Mouse (Mus musculus) naive thymus-derived CD4-positive, alpha-beta T cell, adult 2 months (primary cell): Measurements from ENCODE around the gene Ccdc141.

Experiments
- DNase-seq: peaks from one replicate; pipeline ENCODE4 v3.0.0-alpha.2; 2011; ENCODE audit warnings: low read depth

Ccdc141 gene

GRCm38 (mm10) chr2:77170633-77171105 is at the start of gene Ccdc141:
TSS of gene Ccdc141 (minus strand) at chr2:77170636.
- DNase-seq = no peak

- no peak for DNase-seq
Observed at GRCm38 (mm10) chr2:77212885-77213284, 42.4 kb upstream of the Ccdc141 start.

GRCm38 (mm10) chr2:77206951-77207350 is 36.5 kb upstream of the Ccdc141 start:
- no peak for DNase-seq

- peak; percentile 32 for DNase-seq
Observed at GRCm38 (mm10) chr2:77203916-77204315, 33.5 kb upstream of the Ccdc141 start.

GRCm38 (mm10) chr2:77201900-77202299 is 31.5 kb upstream of the Ccdc141 start:
- no peak for DNase-seq

GRCm38 (mm10) chr2:77200958-77201614 is 30.6 kb upstream of the Ccdc141 start:
- no peak for DNase-seq

GRCm38 (mm10) chr2:77200379-77200778 is 29.9 kb upstream of the Ccdc141 start:
- DNase-seq = no peak

- no peak for DNase-seq
Observed at GRCm38 (mm10) chr2:77198246-77198645, 27.8 kb upstream of the Ccdc141 start.

- DNase-seq = no peak
Observed at GRCm38 (mm10) chr2:77196819-77197218, 26.4 kb upstream of the Ccdc141 start.

- DNase-seq = no peak
Observed at GRCm38 (mm10) chr2:77195056-77195455, 24.6 kb upstream of the Ccdc141 start.

GRCm38 (mm10) chr2:77191811-77192210 is 21.4 kb upstream of the Ccdc141 start:
- DNase-seq = no peak

- no peak for DNase-seq
Observed at GRCm38 (mm10) chr2:77190891-77191290, 20.5 kb upstream of the Ccdc141 start.

GRCm38 (mm10) chr2:77190301-77190700 is 19.9 kb upstream of the Ccdc141 start:
- DNase-seq = no peak

- no peak for DNase-seq
Observed at GRCm38 (mm10) chr2:77189671-77190070, 19.2 kb upstream of the Ccdc141 start.

- no peak for DNase-seq
Observed at GRCm38 (mm10) chr2:77187501-77187900, 17.1 kb upstream of the Ccdc141 start.

GRCm38 (mm10) chr2:77186912-77187311 is 16.5 kb upstream of the Ccdc141 start:
- DNase-seq = no peak

- no peak for DNase-seq
Observed at GRCm38 (mm10) chr2:77184049-77184571, 13.7 kb upstream of the Ccdc141 start.

GRCm38 (mm10) chr2:77183646-77184045 is 13.2 kb upstream of the Ccdc141 start:
- DNase-seq = no peak

GRCm38 (mm10) chr2:77182996-77183380 is 12.6 kb upstream of the Ccdc141 start:
- no peak for DNase-seq

- DNase-seq = no peak
Observed at GRCm38 (mm10) chr2:77182271-77182995, 12.0 kb upstream of the Ccdc141 start.

GRCm38 (mm10) chr2:77177472-77177871 is 7.0 kb upstream of the Ccdc141 start:
- DNase-seq = no peak

GRCm38 (mm10) chr2:77176413-77176812 is 6.0 kb upstream of the Ccdc141 start:
- DNase-seq = peak; percentile 27

- DNase-seq = no peak
Observed at GRCm38 (mm10) chr2:77175411-77175810, 5.0 kb upstream of the Ccdc141 start.
